Mouse (Mus musculus): Measurements from ENCODE around the gene Zbtb18.

Gene Zbtb18

GRCm38 (mm10) chr1:177479356-177480004 lies 37.3 kb downstream of the Zbtb18 start:
- no peak for DNase-seq (ENCODE audit: low spot score in 2 of 2)

GRCm38 (mm10) chr1:177483612-177484011 lies 41.5 kb downstream of the Zbtb18 start:
- DNase-seq (ENCODE audit: low spot score in 2 of 2) = no peak

GRCm38 (mm10) chr1:177484280-177484679 lies 42.1 kb downstream of the Zbtb18 start:
- DNase-seq (ENCODE audit: low spot score in 2 of 2) = no peak

GRCm38 (mm10) chr1:177484680-177485079 lies 42.5 kb downstream of the Zbtb18 start:
- DNase-seq (ENCODE audit: low spot score in 2 of 2) = no peak

GRCm38 (mm10) chr1:177489844-177490243 lies 47.7 kb downstream of the Zbtb18 start:
- no peak for DNase-seq (ENCODE audit: low spot score in 2 of 2)

- DNase-seq (ENCODE audit: low spot score in 2 of 2) = no peak
Measured at GRCm38 (mm10) chr1:177490808-177491207, 48.7 kb downstream of the Zbtb18 start.

- DNase-seq (ENCODE audit: low spot score in 2 of 2) = no peak
Measured at GRCm38 (mm10) chr1:177491280-177491679, 49.1 kb downstream of the Zbtb18 start.

- no peak for DNase-seq (ENCODE audit: low spot score in 2 of 2)
Measured at GRCm38 (mm10) chr1:177494306-177494705, 52.2 kb downstream of the Zbtb18 start.

GRCm38 (mm10) chr1:177494913-177495542 lies 52.9 kb downstream of the Zbtb18 start:
- no peak for DNase-seq (ENCODE audit: low spot score in 2 of 2)
